Mouse (Mus musculus): ENCODE results near the gene Rpusd4. TPM values are rescaled to one million over a fixed set of nuclear protein-coding genes. Genes with fewer than 3 reads are reported as not detected.

Gene Rpusd4
- total RNA-seq, 1 experiment from 2014 or later = 23.5 TPM

- ATAC-seq (replicated peaks in 1 of 2; ENCODE audit: insufficient read depth in 1 of 2, low FRiP score in 2 of 2, low TSS enrichment in 1 of 2, low read depth in 1 of 2, poor library complexity in 2 of 2, severe bottlenecking in 2 of 2) = peak; percentile 70 to 78
These were observed 14.6 kb downstream of the Rpusd4 start for GRCm38 (mm10) chr9:35282006-35282850.

GRCm38 (mm10) chr9:35282851-35283200 is 15.2 kb downstream of the Rpusd4 start:
- ATAC-seq (replicated peaks in 1 of 2; ENCODE audit: insufficient read depth in 1 of 2, low FRiP score in 2 of 2, low TSS enrichment in 1 of 2, low read depth in 1 of 2, poor library complexity in 2 of 2, severe bottlenecking in 2 of 2) = no peak

GRCm38 (mm10) chr9:35283415-35284069 is 15.9 kb downstream of the Rpusd4 start:
- ATAC-seq (replicated peaks in 1 of 2; ENCODE audit: insufficient read depth in 1 of 2, low FRiP score in 2 of 2, low TSS enrichment in 1 of 2, low read depth in 1 of 2, poor library complexity in 2 of 2, severe bottlenecking in 2 of 2) = no peak

- ATAC-seq (replicated peaks in 1 of 2; ENCODE audit: insufficient read depth in 1 of 2, low FRiP score in 2 of 2, low TSS enrichment in 1 of 2, low read depth in 1 of 2, poor library complexity in 2 of 2, severe bottlenecking in 2 of 2) = no peak
These were observed 16.7 kb downstream of the Rpusd4 start for GRCm38 (mm10) chr9:35284351-35284750.

- ATAC-seq (replicated peaks in 1 of 2; ENCODE audit: insufficient read depth in 1 of 2, low FRiP score in 2 of 2, low TSS enrichment in 1 of 2, low read depth in 1 of 2, poor library complexity in 2 of 2, severe bottlenecking in 2 of 2) = no peak
These were observed 18.7 kb downstream of the Rpusd4 start for GRCm38 (mm10) chr9:35286351-35286750.

GRCm38 (mm10) chr9:35289992-35290391 is 22.3 kb downstream of the Rpusd4 start:
- no peak for ATAC-seq (replicated peaks in 1 of 2; ENCODE audit: insufficient read depth in 1 of 2, low FRiP score in 2 of 2, low TSS enrichment in 1 of 2, low read depth in 1 of 2, poor library complexity in 2 of 2, severe bottlenecking in 2 of 2)

- no peak for ATAC-seq (replicated peaks in 1 of 2; ENCODE audit: insufficient read depth in 1 of 2, low FRiP score in 2 of 2, low TSS enrichment in 1 of 2, low read depth in 1 of 2, poor library complexity in 2 of 2, severe bottlenecking in 2 of 2)
These were observed 22.8 kb downstream of the Rpusd4 start for GRCm38 (mm10) chr9:35290417-35290816.

GRCm38 (mm10) chr9:35290916-35291315 is 23.3 kb downstream of the Rpusd4 start:
- no peak for ATAC-seq (replicated peaks in 1 of 2; ENCODE audit: insufficient read depth in 1 of 2, low FRiP score in 2 of 2, low TSS enrichment in 1 of 2, low read depth in 1 of 2, poor library complexity in 2 of 2, severe bottlenecking in 2 of 2)

- no peak for ATAC-seq (replicated peaks in 1 of 2; ENCODE audit: insufficient read depth in 1 of 2, low FRiP score in 2 of 2, low TSS enrichment in 1 of 2, low read depth in 1 of 2, poor library complexity in 2 of 2, severe bottlenecking in 2 of 2)
These were observed 25.8 kb downstream of the Rpusd4 start for GRCm38 (mm10) chr9:35293465-35293864.

GRCm38 (mm10) chr9:35297791-35298190 is 30.1 kb downstream of the Rpusd4 start:
- ATAC-seq (replicated peaks in 1 of 2; ENCODE audit: insufficient read depth in 1 of 2, low FRiP score in 2 of 2, low TSS enrichment in 1 of 2, low read depth in 1 of 2, poor library complexity in 2 of 2, severe bottlenecking in 2 of 2) = no peak

- ATAC-seq (replicated peaks in 1 of 2; ENCODE audit: insufficient read depth in 1 of 2, low FRiP score in 2 of 2, low TSS enrichment in 1 of 2, low read depth in 1 of 2, poor library complexity in 2 of 2, severe bottlenecking in 2 of 2) = no peak
These were observed 34.5 kb downstream of the Rpusd4 start for GRCm38 (mm10) chr9:35302172-35302571.

- ATAC-seq (replicated peaks in 1 of 2; ENCODE audit: insufficient read depth in 1 of 2, low FRiP score in 2 of 2, low TSS enrichment in 1 of 2, low read depth in 1 of 2, poor library complexity in 2 of 2, severe bottlenecking in 2 of 2) = no peak
These were observed 39.8 kb downstream of the Rpusd4 start for GRCm38 (mm10) chr9:35307461-35307860.

GRCm38 (mm10) chr9:35310377-35310776 is 42.7 kb downstream of the Rpusd4 start:
- ATAC-seq (replicated peaks in 1 of 2; ENCODE audit: insufficient read depth in 1 of 2, low FRiP score in 2 of 2, low TSS enrichment in 1 of 2, low read depth in 1 of 2, poor library complexity in 2 of 2, severe bottlenecking in 2 of 2) = no peak

GRCm38 (mm10) chr9:35312516-35312915 is 44.9 kb downstream of the Rpusd4 start:
- ATAC-seq (replicated peaks in 1 of 2; ENCODE audit: insufficient read depth in 1 of 2, low FRiP score in 2 of 2, low TSS enrichment in 1 of 2, low read depth in 1 of 2, poor library complexity in 2 of 2, severe bottlenecking in 2 of 2) = no peak

- no peak for ATAC-seq (replicated peaks in 1 of 2; ENCODE audit: insufficient read depth in 1 of 2, low FRiP score in 2 of 2, low TSS enrichment in 1 of 2, low read depth in 1 of 2, poor library complexity in 2 of 2, severe bottlenecking in 2 of 2)
These were observed 45.9 kb downstream of the Rpusd4 start for GRCm38 (mm10) chr9:35313601-35314000.

GRCm38 (mm10) chr9:35314254-35314653 is 46.6 kb downstream of the Rpusd4 start:
- no peak for ATAC-seq (replicated peaks in 1 of 2; ENCODE audit: insufficient read depth in 1 of 2, low FRiP score in 2 of 2, low TSS enrichment in 1 of 2, low read depth in 1 of 2, poor library complexity in 2 of 2, severe bottlenecking in 2 of 2)

GRCm38 (mm10) chr9:35316771-35317211 is 49.1 kb downstream of the Rpusd4 start:
- no peak for ATAC-seq (replicated peaks in 1 of 2; ENCODE audit: insufficient read depth in 1 of 2, low FRiP score in 2 of 2, low TSS enrichment in 1 of 2, low read depth in 1 of 2, poor library complexity in 2 of 2, severe bottlenecking in 2 of 2)

- no peak for ATAC-seq (replicated peaks in 1 of 2; ENCODE audit: insufficient read depth in 1 of 2, low FRiP score in 2 of 2, low TSS enrichment in 1 of 2, low read depth in 1 of 2, poor library complexity in 2 of 2, severe bottlenecking in 2 of 2)
These were observed 49.7 kb downstream of the Rpusd4 start for GRCm38 (mm10) chr9:35317233-35317980.
